ENCODE assay signal across 7 mouse cellular contexts in the genomic region with DNA sequence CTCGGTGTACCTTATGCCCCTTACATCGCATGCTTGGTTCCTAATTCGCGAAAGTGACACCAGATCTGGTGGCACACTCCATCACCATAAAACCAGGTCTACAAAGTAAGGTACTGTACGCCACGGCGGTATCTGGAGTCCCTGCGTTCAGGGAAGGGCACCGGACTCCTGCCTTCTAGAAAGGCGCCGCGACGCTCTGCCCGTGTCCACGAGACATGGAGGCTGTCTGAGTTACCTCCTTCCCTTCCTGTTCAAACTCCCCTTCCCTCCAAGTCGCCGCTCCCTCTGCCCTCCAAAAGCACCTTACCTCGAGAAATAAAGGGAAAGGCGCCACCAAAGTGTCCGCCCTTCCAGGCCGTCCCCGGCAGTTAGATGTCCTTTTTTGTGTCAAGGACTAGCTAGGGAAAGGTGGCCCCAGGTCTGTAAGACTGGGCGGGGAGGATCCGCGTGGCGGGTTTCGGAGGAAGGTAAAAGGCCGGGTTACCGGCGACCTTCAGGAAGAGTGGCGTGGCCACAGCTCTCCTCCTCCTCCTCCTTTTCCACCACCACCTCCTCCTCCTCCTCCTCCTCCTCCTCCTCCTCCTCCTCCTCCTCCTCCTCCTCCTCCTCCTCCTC. TPM values are rescaled to one million over a fixed set of nuclear protein-coding genes. Genes with fewer than 3 reads are reported as not detected.
DNase-seq lines count a peak whose midpoint lies in the region; ATAC-seq and TF ChIP-seq lines count a peak whose summit lies in the region.

No protein-coding gene starts in this region.

- H3K79me2 ChIP-seq in C2C12 (ENCODE audit: control insufficient read depth, insufficient read depth) (peaks cover 51% of the 10 kb centered on the region), CH12.LX (replicated peaks; ENCODE audit: control insufficient read depth, extremely low read depth, insufficient read depth, poor library complexity, severe bottlenecking) (peaks cover 43% of the 10 kb centered on the region)

- H3K27ac ChIP-seq in CH12.LX (ENCODE audit: insufficient read depth, low read depth), result peak overlapping the region; percentile 97
- H3K27ac ChIP-seq in midbrain, embryonic 12.5 days (replicated peaks), result peak overlapping the region; percentile 100

- peak overlapping the region; percentile 97 for H3K9ac ChIP-seq in CH12.LX (ENCODE audit: insufficient read depth, low read depth)
- peak overlapping the region; percentile 99 for H3K9ac ChIP-seq in midbrain, embryonic 12.5 days (replicated peaks)

- TF ChIP-seq POLR2A in CH12.LX (IDR thresholded peaks at IDR 0.05; ENCODE audit: low read depth, low read length), result peak; percentile 17

- H3ac ChIP-seq in C2C12 (ENCODE audit: control insufficient read depth, insufficient read length, low read depth), result peak overlapping the region; percentile 79

- TF ChIP-seq RAD21 in CH12.LX (IDR thresholded peaks at IDR 0.05; ENCODE audit: low read depth, low read length), result no peak

- peaks cover 6 to 26% of the 10 kb centered on the region in 2 experiments; a peak in 3 of 4 replicates for H3K4me1 ChIP-seq in CH12.LX (ENCODE audit: control insufficient read depth in 1 of 2, insufficient read depth in 2 of 2)
- H3K4me1 ChIP-seq in midbrain, embryonic 12.5 days, result peaks cover 25% of the 10 kb centered on the region

- H3K79me3 ChIP-seq in C2C12 (ENCODE audit: low read depth), result peaks cover 42% of the 10 kb centered on the region

- in situ Hi-C loops in CH12.LX (cut with MboI; ENCODE audit: low pct_ligation_motif_present, low pct_unique_long_range_greater_than_20kb, low sequenced_read_pairs), result no loop called here

- peaks cover 9% of the 10 kb centered on the region for H3K36me3 ChIP-seq in C2C12 (ENCODE audit: control insufficient read depth, insufficient read depth)
- H3K36me3 ChIP-seq in CH12.LX (replicated peaks in 1 of 2; ENCODE audit: control insufficient read depth in 1 of 2, insufficient read depth in 1 of 2, low read length in 1 of 2), result peaks cover 0 to 11% of the 10 kb centered on the region in 2 experiments
- peaks cover 19% of the 10 kb centered on the region for H3K36me3 ChIP-seq in midbrain, embryonic 12.5 days

- TF ChIP-seq CTCF in C2C12 (IDR thresholded peaks at IDR 0.05; ENCODE audit: control insufficient read depth, insufficient read depth, insufficient read length) (no peak), CH12.LX (conservative IDR thresholded peaks at IDR 0.05 in 1 of 2, IDR thresholded peaks at IDR 0.05 in 1 of 2; ENCODE audit: low read depth in 2 of 2, low read length in 2 of 2) (no peak)

- ATAC-seq in midbrain, embryonic 12.5 days (ENCODE audit: low FRiP score, low read depth), result 0 out of 2 replicates have a peak, but pooled peaks have one; percentile 1

- H3K4me2 ChIP-seq in CH12.LX (ENCODE audit: insufficient read depth, low read depth, poor library complexity, severe bottlenecking), result peak overlapping the region; percentile 0; the same call in 1 of the 2 replicates
- H3K4me2 ChIP-seq in midbrain, embryonic 12.5 days (replicated peaks), result peak overlapping the region; percentile 66

- no peaks in the 10 kb centered on the region for H3K27me3 ChIP-seq in C2C12 (ENCODE audit: control insufficient read depth, insufficient read depth, insufficient read length)
- H3K27me3 ChIP-seq in CH12.LX (replicated peaks), result no peaks in the 10 kb centered on the region
- no peaks in the 10 kb centered on the region for H3K27me3 ChIP-seq in midbrain, embryonic 12.5 days

- dilution Hi-C loops in CH12.LX (cut with MboI; ENCODE audit: extremely low pct_ligation_motif_present, extremely low pct_unique_long_range_greater_than_20kb, low sequenced_read_pairs), result no loop called here

- H3K4me3 ChIP-seq in C2C12 (ENCODE audit: insufficient read depth, poor library complexity, severe bottlenecking) (peak overlapping the region; percentile 81), CH12.LX (replicated peaks in 1 of 3; ENCODE audit: low read depth in 2 of 3, low read length in 2 of 3, poor library complexity in 1 of 3) (peak overlapping the region; percentile 90 to 96 (median 92))
- peak overlapping the region; percentile 91 for H3K4me3 ChIP-seq in midbrain, embryonic 12.5 days

- TF ChIP-seq EP300 in CH12.LX (IDR thresholded peaks at IDR 0.05; ENCODE audit: low read length), result no peak

- peak; percentile 64 for DNase-seq in CH12.LX (ENCODE audit: extremely low read depth)
- peak; percentile 61 to 62 for DNase-seq in cerebellum, postnatal 25 days
- peak; percentile 36 to 49 for DNase-seq in frontal cortex, postnatal 36 days (ENCODE audit: low spot score in 2 of 2)
- peak; percentile 17 to 34 for DNase-seq in layer of hippocampus, postnatal 25 days (ENCODE audit: extremely low spot score in 1 of 2, low spot score in 1 of 2)
- DNase-seq in spleen, postnatal 4 days (ENCODE audit: low spot score in 2 of 2), result peak; percentile 37 to 77

- under 1% methylated on average over 31 of the region's 31 CpGs for WGBS in midbrain, embryonic 12.5 days

- no peaks in the 10 kb centered on the region for H3K9me3 ChIP-seq in CH12.LX (replicated peaks; ENCODE audit: low read length)
- no peaks in the 10 kb centered on the region for H3K9me3 ChIP-seq in midbrain, embryonic 12.5 days

TF ChIP-seq in C2C12, 6 proteins besides CTCF, POLR2A, EP300 and RAD21:
- no peak for TF ChIP-seq MYOG (IDR thresholded peaks at IDR 0.05; ENCODE audit: control insufficient read depth, extremely low read depth, insufficient read length)
- no peak for TF ChIP-seq USF1 (IDR thresholded peaks at IDR 0.05; ENCODE audit: low read depth)
- no peak for TF ChIP-seq CEBPB (IDR thresholded peaks at IDR 0.05; ENCODE audit: low read depth)
- TF ChIP-seq FOSL1 (IDR thresholded peaks at IDR 0.05; ENCODE audit: insufficient read depth, low read length, poor library complexity, severe bottlenecking), result no peak
- no peak for TF ChIP-seq MAX (IDR thresholded peaks at IDR 0.05)
- no peak for TF ChIP-seq MYOD1 (IDR thresholded peaks at IDR 0.05; ENCODE audit: control insufficient read depth, insufficient read length, low read depth)

TF ChIP-seq in CH12.LX, 34 proteins besides CTCF, POLR2A, EP300 and RAD21:
- peak; percentile 29; the same call in 1 of the 2 replicates for TF ChIP-seq NELFE (IDR thresholded peaks at IDR 0.05; ENCODE audit: low read depth, low read length)
- TF ChIP-seq TCF12 (IDR thresholded peaks at IDR 0.05; ENCODE audit: low read depth, low read length), result 0 out of 2 replicates have a peak, but pooled peaks have one; percentile 2
- TF ChIP-seq MYC (IDR thresholded peaks at IDR 0.05; ENCODE audit: low read depth, low read length), result peak; percentile 70; the same call in 1 of the 2 replicates
- 0 out of 2 replicates have a peak, but pooled peaks have one; percentile 11 for TF ChIP-seq POLR2AphosphoS2 (IDR thresholded peaks at IDR 0.05; ENCODE audit: low read depth, low read length)
- TF ChIP-seq ZC3H11A (IDR thresholded peaks at IDR 0.05; ENCODE audit: low read depth, low read length), result no peak
- TF ChIP-seq MXI1 (IDR thresholded peaks at IDR 0.05; ENCODE audit: low read depth, low read length), result peak; percentile 62

RNA-seq across cellular contexts. Expression of a gene that starts 0.8 kb away (rescaled TPM):
- 31.8 TPM for polyA plus RNA-seq in C2C12 (2012; fragmentation: generic; extraction: Trizol)
- total RNA-seq in CH12.LX (2012; rRNA removed), result 39.1 and 39.4 TPM in 2 replicates
- total RNA-seq in CH12.LX (2014; rRNA removed), result 18.8 and 22.5 TPM in 2 replicates
- 70.3 and 79.0 TPM in 2 replicates for polyA plus RNA-seq in CH12.LX (2012; ENCODE audit: insufficient read length, low read depth)
- total RNA-seq in layer of hippocampus, postnatal 25 days (2021), result 10 to 100 TPM; 72.8 to 78.3 TPM
- polyA plus RNA-seq in midbrain, embryonic 12.5 days (2016; fragmentation: Nextera tagmentation; extraction: Ambion mirVana), result 149 and 150 TPM in 2 replicates

RNA-seq across cellular contexts. Expression of a gene that starts 57.6 kb away (rescaled TPM):
- polyA plus RNA-seq in C2C12 (2012; fragmentation: generic; extraction: Trizol) (99.9 TPM), CH12.LX (2012; ENCODE audit: insufficient read length, low read depth) (57.5 and 70.5 TPM in 2 replicates)
- total RNA-seq in CH12.LX (2012; rRNA removed) (35.5 and 41.4 TPM in 2 replicates), CH12.LX (2014; rRNA removed) (53.6 and 59.3 TPM in 2 replicates)
- 10 to 100 TPM; 63.3 to 78.4 TPM for total RNA-seq in layer of hippocampus, postnatal 25 days (2021)
- polyA plus RNA-seq in midbrain, embryonic 12.5 days (2016; fragmentation: Nextera tagmentation; extraction: Ambion mirVana), result 190 and 201 TPM in 2 replicates

Comparison
In these comparisons a context has a peak if more than half of its experiments do, and no peak if none do; other contexts are left out.
1. Peak in every context shown above with its lines: DNase-seq, ATAC-seq, H3K4me3 ChIP-seq and H3K27ac ChIP-seq.